Mouse (Mus musculus) neural tube, embryonic 14.5 days (tissue): ENCODE data around the gene Mylk. TPM values are rescaled to one million over a fixed set of nuclear protein-coding genes. Genes with fewer than 3 reads are reported as not detected.
"Not testable (repeated sequence)": the region's sequence is repeated elsewhere in the genome, so short reads cannot be mapped to it uniquely, and the experiment has no call there.

Experiments
- ATAC-seq: fragments of 200-750 bp; cut with Nextera tagmentation; 2 replicates; pipeline ENCODE4 v1.8.0; 2017; ENCODE audit warnings: low read depth, mild to moderate bottlenecking, moderate TSS enrichment, moderate library complexity
- H3K27ac ChIP-seq: fragments of 300-500 bp; sonication (generic); 2 replicates; pipeline ENCODE4 v1.5.1; 2014; ENCODE audit warnings: low read depth, mild to moderate bottlenecking, control low read depth, low read length, moderate library complexity, mixed read lengths
- H3K27me3 ChIP-seq: fragments of 300-500 bp; sonication (generic); 2 replicates; pipeline ENCODE4 v1.6.1; 2014; ENCODE audit warnings: low read length; ENCODE audit not compliant: control insufficient read depth, insufficient read depth
- H3K36me3 ChIP-seq: fragments of 300-500 bp; sonication (generic); 2 replicates; pipeline ENCODE4 v1.6.1; 2014; ENCODE audit warnings: low read length, mixed read lengths; ENCODE audit not compliant: control insufficient read depth, insufficient read depth
- H3K4me1 ChIP-seq: fragments of 300-500 bp; sonication (generic); 2 replicates; pipeline ENCODE4 v1.6.1; 2014; ENCODE audit warnings: low read length; ENCODE audit not compliant: control insufficient read depth, insufficient read depth
- H3K4me2 ChIP-seq: fragments of 300-500 bp; sonication (generic); 2 replicates; pipeline ENCODE4 v1.6.1; 2014; ENCODE audit warnings: mild to moderate bottlenecking, low read depth, low read length, control low read depth
- H3K4me3 ChIP-seq: fragments of 300-500 bp; sonication (generic); 2 replicates; pipeline ENCODE4 v1.5.1; 2014; ENCODE audit warnings: low read depth, low read length, control low read depth, mixed read lengths
- H3K9ac ChIP-seq: fragments of 300-500 bp; sonication (generic); replicated peaks from 2 replicates; pipeline ENCODE4 v1.6.1; 2014; ENCODE audit warnings: low read depth, mild to moderate bottlenecking, control low read depth, low read length, mixed read lengths
- H3K9me3 ChIP-seq: fragments of 300-500 bp; sonication (generic); 2 replicates; pipeline ENCODE4 v1.6.1; 2016; ENCODE audit warnings: low read length; ENCODE audit not compliant: control insufficient read depth
- WGBS: fragments of 180-500 bp; shearing (Covaris S2); extraction: QIAGEN DNeasy Blood & Tissue Kit; methylation state at CpG from one replicate; pipeline ENCODE4 v1.1.7; 2014; 5-methylcytosine and 5-hydroxymethylcytosine counted together
- polyA plus RNA-seq: library from polyadenylated mRNA; unstranded; fragments of >200 nt; fragmentation: Nextera tagmentation; extraction: Ambion mirVana; gene quantifications from 2 replicates; pipeline ENCODE4 v1.2.1, GENCODE M21; 2014

The Mylk gene
- 1.5 and 3.8 TPM in 2 replicates for polyA plus RNA-seq

DNA sequence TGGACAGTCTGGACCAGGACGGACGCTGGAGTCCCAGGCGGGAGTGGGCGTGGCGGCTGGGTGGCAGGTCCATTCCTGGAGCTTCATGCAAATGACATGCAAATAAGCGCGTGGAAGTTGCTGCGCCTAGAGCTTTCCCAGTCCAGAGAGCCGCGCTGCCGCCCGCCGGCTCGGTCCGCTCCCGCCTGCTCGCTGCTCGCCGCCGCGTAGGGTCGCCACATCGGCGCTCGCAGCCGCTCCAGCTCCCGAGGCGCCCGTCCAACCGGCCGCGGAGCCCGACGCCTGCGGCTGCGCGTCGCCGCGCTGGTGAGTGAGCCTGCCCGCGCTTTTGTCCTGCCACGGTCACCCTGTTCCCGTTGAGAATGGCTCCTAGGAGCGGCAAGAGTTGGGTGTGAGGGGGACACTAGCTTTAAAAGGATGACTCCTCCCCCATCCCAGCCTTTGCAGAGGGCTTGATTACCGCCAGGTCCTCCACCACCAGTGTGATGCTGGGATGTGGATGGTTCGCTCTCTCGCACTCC lies at the start of gene Mylk:
Gene Mylk, plus strand, starts transcription at position 146 of the 521 bp plus-strand sequence.
- peak within 1 kb of the TSS; percentile 90 for H3K4me2 ChIP-seq
- H3K9ac ChIP-seq, result peak within 1 kb of the TSS; percentile 44; the same call in 1 of the 2 replicates
- H3K4me1 ChIP-seq, result no peaks in the 10 kb centered on the region
- no peak within 1 kb of the TSS for H3K27ac ChIP-seq
- no peaks in the 10 kb centered on the region for H3K36me3 ChIP-seq
- H3K27me3 ChIP-seq, result no peaks in the 10 kb centered on the region
- WGBS, result under 1% methylated on average over 47 of the region's 48 CpGs
- peak within 1 kb of the TSS; percentile 39 for H3K4me3 ChIP-seq
- no peaks in the 10 kb centered on the region for H3K9me3 ChIP-seq
- peak; percentile 89 for ATAC-seq

- H3K4me3 ChIP-seq, H3K36me3 ChIP-seq, H3K27me3 ChIP-seq, H3K9ac ChIP-seq, H3K4me1 ChIP-seq, H3K4me2 ChIP-seq, H3K27ac ChIP-seq, ATAC-seq, H3K9me3 ChIP-seq: not testable (repeated sequence)
- whole genome bisulfite sequencing, result 83% methylated on average over 3 of the region's 3 CpGs
Observed at GRCm38 (mm10) chr16:34698721-34699120, 46.3 kb upstream of the Mylk start.

- Histone ChIP-seq H3K9me3 (no peaks in the 10 kb centered on the region), H3K27ac (no peak overlapping the region), H3K4me3 (no peak overlapping the region), H3K36me3 (no peaks in the 10 kb centered on the region), H3K4me2 (no peak overlapping the region), H3K9ac (no peak overlapping the region), H3K4me1 (no peaks in the 10 kb centered on the region), H3K27me3 (no peaks in the 10 kb centered on the region)
- ATAC-seq, result peak; percentile 81
- whole genome bisulfite sequencing, result 26% methylated on average over 7 of the region's 7 CpGs
Observed at GRCm38 (mm10) chr16:34700165-34700827, 44.7 kb upstream of the Mylk start.

GRCm38 (mm10) chr16:34700828-34701216 lies 44.2 kb upstream of the Mylk start:
- Histone ChIP-seq H3K27me3 (no peaks in the 10 kb centered on the region), H3K9me3 (no peaks in the 10 kb centered on the region), H3K36me3 (no peaks in the 10 kb centered on the region), H3K4me2 (no peak overlapping the region), H3K27ac (no peak overlapping the region), H3K4me1 (no peaks in the 10 kb centered on the region), H3K4me3 (no peak overlapping the region), H3K9ac (no peak overlapping the region)
- ATAC-seq, result no peak
- WGBS, result 86% methylated on average over 6 of the region's 6 CpGs

DNA sequence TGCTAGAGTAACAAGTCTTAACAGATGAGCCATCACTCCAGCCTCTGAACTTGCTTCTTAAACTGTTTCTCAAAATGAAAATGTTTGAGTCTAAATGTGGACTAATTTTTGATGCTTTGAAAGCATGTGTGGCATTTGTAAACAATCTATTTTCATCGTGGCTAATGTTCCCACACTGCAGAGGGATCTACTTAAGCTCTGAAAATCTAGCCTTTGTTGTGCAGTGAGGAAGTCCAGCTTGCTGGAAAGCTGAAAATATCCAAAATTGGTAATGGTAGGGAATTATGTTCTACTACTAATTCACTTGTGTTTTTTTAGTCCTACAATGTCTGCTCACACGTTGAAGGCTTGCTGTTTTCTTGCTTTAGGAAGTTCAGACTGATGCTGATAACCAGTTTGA lies 39.0 kb upstream of the Mylk start:
- no peak for ATAC-seq
- WGBS, result 93% methylated on average over 2 of the region's 2 CpGs
- H3K4me3 ChIP-seq, result no peak overlapping the region

DNA sequence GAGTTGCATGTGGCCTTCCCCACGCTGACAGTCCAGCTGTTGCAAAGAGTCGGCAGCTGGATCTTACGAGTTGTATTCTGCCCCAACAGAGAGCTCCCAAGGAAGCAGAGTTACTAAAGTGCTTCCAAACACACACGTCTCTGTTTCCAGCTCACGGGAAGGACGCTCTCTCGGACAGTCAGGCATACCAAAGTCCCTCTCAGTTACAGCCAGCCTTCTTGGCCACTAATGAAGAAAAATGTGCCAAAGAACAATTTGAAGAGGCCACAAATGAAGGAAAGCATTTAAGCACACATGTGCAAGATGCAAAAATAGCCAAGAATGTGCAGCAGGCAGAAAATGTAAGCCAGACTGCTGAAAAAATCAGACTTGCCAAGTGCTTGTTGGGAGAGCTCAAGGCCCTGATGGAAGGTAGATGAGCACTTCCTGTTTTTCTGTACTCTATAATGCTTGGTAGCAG lies 38.5 kb upstream of the Mylk start:
- no peak for ATAC-seq

More for the DNA sequence above, 39.0 kb upstream of the Mylk start:
- H3K9me3 ChIP-seq, result no peaks in the 10 kb centered on the region
- no peaks in the 10 kb centered on the region for H3K27me3 ChIP-seq
- no peak overlapping the region for H3K9ac ChIP-seq
- H3K36me3 ChIP-seq, result no peaks in the 10 kb centered on the region
- no peaks in the 10 kb centered on the region for H3K4me1 ChIP-seq
- H3K4me2 ChIP-seq, result no peak overlapping the region
- no peak overlapping the region for H3K27ac ChIP-seq

GRCm38 (mm10) chr16:34711481-34711880 lies 33.5 kb upstream of the Mylk start:
- no peak overlapping the region for H3K27ac ChIP-seq
- no peak overlapping the region for H3K9ac ChIP-seq
- H3K36me3 ChIP-seq, result no peaks in the 10 kb centered on the region
- no peaks in the 10 kb centered on the region for H3K27me3 ChIP-seq
- no peak overlapping the region for H3K4me2 ChIP-seq
- H3K4me1 ChIP-seq, result no peaks in the 10 kb centered on the region
- H3K4me3 ChIP-seq, result no peak overlapping the region
- 90% methylated on average over 3 of the region's 3 CpGs for WGBS
- ATAC-seq, result no peak
- H3K9me3 ChIP-seq, result no peaks in the 10 kb centered on the region

More for the DNA sequence above, 38.5 kb upstream of the Mylk start:
- no peak overlapping the region for H3K4me3 ChIP-seq
- no peak overlapping the region for H3K9ac ChIP-seq
- H3K4me1 ChIP-seq, result no peaks in the 10 kb centered on the region
- no peaks in the 10 kb centered on the region for H3K27me3 ChIP-seq
- 92% methylated on average over 7 of the region's 7 CpGs for WGBS
- H3K27ac ChIP-seq, result no peak overlapping the region
- H3K36me3 ChIP-seq, result no peaks in the 10 kb centered on the region
- no peak overlapping the region for H3K4me2 ChIP-seq
- H3K9me3 ChIP-seq, result no peaks in the 10 kb centered on the region

DNA sequence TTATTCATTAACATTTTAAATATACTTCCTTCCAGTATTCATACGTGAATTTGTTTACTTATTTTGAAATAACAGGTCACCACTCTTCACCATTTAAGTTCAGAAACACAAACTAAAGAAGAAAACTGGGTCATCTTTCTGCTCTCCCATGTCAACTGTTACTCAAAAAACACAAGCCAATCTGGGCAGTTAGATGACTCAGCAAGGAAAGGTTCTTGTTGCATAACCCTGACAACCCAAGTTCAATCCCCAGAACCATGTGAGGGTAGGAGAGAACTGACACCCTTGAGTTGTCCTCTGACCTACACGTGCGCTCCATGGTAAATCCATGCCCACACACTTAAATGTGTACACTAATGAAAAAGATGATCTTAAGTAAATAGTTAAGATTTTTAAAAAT lies 19.9 kb upstream of the Mylk start:
- 96% methylated on average over 3 of the region's 3 CpGs for WGBS
- no peaks in the 10 kb centered on the region for H3K9me3 ChIP-seq
- no peak overlapping the region for H3K4me2 ChIP-seq
- H3K4me3 ChIP-seq, result no peak overlapping the region
- H3K36me3 ChIP-seq, result no peaks in the 10 kb centered on the region
- no peak overlapping the region for H3K9ac ChIP-seq
- no peaks in the 10 kb centered on the region for H3K27me3 ChIP-seq
- no peak overlapping the region for H3K27ac ChIP-seq
- H3K4me1 ChIP-seq, result no peaks in the 10 kb centered on the region
- ATAC-seq, result no peak

- not testable (repeated sequence) for H3K9ac ChIP-seq, H3K4me2 ChIP-seq, H3K4me1 ChIP-seq, H3K27me3 ChIP-seq, H3K27ac ChIP-seq, H3K9me3 ChIP-seq, H3K4me3 ChIP-seq, ATAC-seq, H3K36me3 ChIP-seq
Observed at GRCm38 (mm10) chr16:34728610-34729009, 16.4 kb upstream of the Mylk start.
